Mouse (Mus musculus) CD8-positive naive resting alpha-beta T cell, adult 2 months (primary cell): ENCODE results near the gene Bean1.

Source experiments
- DNase-seq, 2 experiments: peaks; one replicate each; pipeline ENCODE4 v3.0.0; 2022; ENCODE audit warnings: low read depth in 2 of 2, low spot score in 2 of 2

The Bean1 gene

GRCm38 (mm10) chr8:104171050-104171620 is 893 bp downstream of the Bean1 start:
- DNase-seq, result no peak

GRCm38 (mm10) chr8:104172420-104172819 is 2.2 kb downstream of the Bean1 start:
- no peak for DNase-seq

GRCm38 (mm10) chr8:104175848-104176527 is 5.7 kb downstream of the Bean1 start:
- DNase-seq, result no peak

GRCm38 (mm10) chr8:104177054-104177453 is 6.8 kb downstream of the Bean1 start:
- DNase-seq, result no peak

GRCm38 (mm10) chr8:104184905-104185304 is 14.7 kb downstream of the Bean1 start:
- no peak for DNase-seq

- DNase-seq, result no peak
Measured at GRCm38 (mm10) chr8:104186827-104187226, 16.6 kb downstream of the Bean1 start.

- no peak for DNase-seq
Measured at GRCm38 (mm10) chr8:104187622-104188021, 17.4 kb downstream of the Bean1 start.

GRCm38 (mm10) chr8:104188459-104188858 is 18.2 kb downstream of the Bean1 start:
- no peak for DNase-seq

- no peak for DNase-seq
Measured at GRCm38 (mm10) chr8:104190777-104191468, 20.7 kb downstream of the Bean1 start.

- peak; percentile 8 to 16 for DNase-seq
Measured at GRCm38 (mm10) chr8:104191496-104191895, 21.3 kb downstream of the Bean1 start.

GRCm38 (mm10) chr8:104199802-104200201 is 29.6 kb downstream of the Bean1 start:
- no peak for DNase-seq

GRCm38 (mm10) chr8:104201622-104202021 is 31.4 kb downstream of the Bean1 start:
- DNase-seq, result no peak

- DNase-seq, result no peak
Measured at GRCm38 (mm10) chr8:104202320-104202719, 32.1 kb downstream of the Bean1 start.

- no peak for DNase-seq
Measured at GRCm38 (mm10) chr8:104205292-104205691, 35.0 kb downstream of the Bean1 start.

- DNase-seq, result no peak
Measured at GRCm38 (mm10) chr8:104217601-104218000, 47.4 kb downstream of the Bean1 start.

- DNase-seq, result peak; percentile 48 to 72
Measured at GRCm38 (mm10) chr8:104219079-104219478, 48.8 kb downstream of the Bean1 start.

- peak; percentile 56 to 58 for DNase-seq
Measured at GRCm38 (mm10) chr8:104219806-104220205, 49.6 kb downstream of the Bean1 start.

- no peak for DNase-seq
Measured at GRCm38 (mm10) chr8:104227048-104227447, 56.8 kb downstream of the Bean1 start.

GRCm38 (mm10) chr8:104230377-104230776 is 60.1 kb downstream of the Bean1 start:
- no peak for DNase-seq

- no peak for DNase-seq
Measured at GRCm38 (mm10) chr8:104232039-104232438, 61.8 kb downstream of the Bean1 start.

- DNase-seq, result no peak
Measured at GRCm38 (mm10) chr8:104232919-104233318, 62.7 kb downstream of the Bean1 start.

GRCm38 (mm10) chr8:104234573-104234972 is 64.3 kb downstream of the Bean1 start:
- DNase-seq, result no peak
